13 mouse cellular contexts compared by ENCODE assay signal in the genomic region with DNA sequence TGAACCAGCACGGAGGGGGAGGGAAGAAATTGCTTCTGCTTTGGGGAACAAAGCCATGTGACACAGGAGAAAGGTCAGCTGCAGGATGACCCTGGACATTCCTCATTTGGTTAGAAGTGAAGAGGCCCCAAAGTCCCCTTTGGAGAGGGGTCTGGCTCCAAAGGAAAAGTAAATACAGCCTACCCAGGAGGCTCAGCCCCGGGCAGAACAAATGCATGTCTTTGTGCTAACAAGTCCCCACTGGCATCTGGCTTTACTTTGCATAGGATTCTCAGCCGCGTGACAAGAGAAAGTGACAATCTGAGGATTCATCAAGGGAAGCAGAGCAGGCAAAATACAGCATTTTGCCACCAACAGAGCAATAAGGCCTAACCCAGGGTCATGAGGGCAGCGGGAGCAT. TPM values are rescaled to one million over a fixed set of nuclear protein-coding genes. Genes with fewer than 3 reads are reported as not detected.
DNase-seq lines count a peak whose midpoint lies in the region; ATAC-seq and TF ChIP-seq lines count a peak whose summit lies in the region.
"Had no signal": no experiment of that assay in that cellular context is flagged by ENCODE, and none has a peak within 500 bp of the region (broad histone marks: within the 10 kb centered on the region; RNA-seq: fewer than 3 reads in every experiment).

No protein-coding gene starts in this region.

- H3K4me1 ChIP-seq in embryonic facial prominence, embryonic 10.5 days: peaks cover 82% of the 10 kb centered on the region
- peaks cover 16% of the 10 kb centered on the region for H3K4me1 ChIP-seq in hindbrain, embryonic 16.5 days (ENCODE audit: control insufficient read depth, insufficient read depth, low read depth, low read length)
- peaks cover 70% of the 10 kb centered on the region for H3K4me1 ChIP-seq in neural tube, embryonic 12.5 days

- intact Hi-C loops in left cerebral cortex, adult 2 months (cut with DNase I): no loop called here

- no peak for TF ChIP-seq CTCF in left cerebral cortex, adult 2 months (IDR thresholded peaks at IDR 0.05)

- H3K4me2 ChIP-seq in hindbrain, embryonic 16.5 days (ENCODE audit: low read length): no peak overlapping the region
- peak overlapping the region; percentile 25; the same call in 1 of the 2 replicates for H3K4me2 ChIP-seq in neural tube, embryonic 12.5 days (replicated peaks)
- H3K4me2 ChIP-seq: forebrain, embryonic 15.5 days had no signal

- peak; percentile 35; the same call in 1 of the 2 replicates for ATAC-seq in hindbrain, embryonic 16.5 days
- ATAC-seq in neural tube, embryonic 12.5 days (ENCODE audit: low FRiP score, low read depth): no peak
- ATAC-seq: forebrain, embryonic 15.5 days; intestine, postnatal 0 days had no signal

- peak; percentile 39 for DNase-seq in kidney, postnatal 10 days
- DNase-seq in kidney, adult 11 months: no peak
- peak; percentile 87 for DNase-seq in embryonic facial prominence, embryonic 10.5 days (ENCODE audit: low spot score)
- DNase-seq in cerebellum, adult 9-11 months: no peak
- DNase-seq in left cerebral cortex, adult 2 months (ENCODE audit: extremely low spot score in 1 of 2, low spot score in 2 of 2): no peak
- DNase-seq: adrenal gland, adult 2 months; cerebellum, adult 8-10 months; left cerebral cortex, postnatal 4 days had no signal

- under 1% methylated on average over 5 of the region's 5 CpGs for WGBS in embryonic facial prominence, embryonic 10.5 days
- WGBS in hindbrain, embryonic 16.5 days: 8% methylated on average over 5 of the region's 5 CpGs
- 2% methylated on average over 5 of the region's 5 CpGs for WGBS in neural tube, embryonic 12.5 days

- no peaks in the 10 kb centered on the region; the same call in 1 of the 2 replicates for H3K36me3 ChIP-seq in embryonic facial prominence, embryonic 10.5 days (replicated peaks)
- no peaks in the 10 kb centered on the region for H3K36me3 ChIP-seq in hindbrain, embryonic 16.5 days (ENCODE audit: control insufficient read depth, insufficient read depth, low read length)
- H3K36me3 ChIP-seq in neural tube, embryonic 12.5 days: no peaks in the 10 kb centered on the region
- H3K36me3 ChIP-seq: forebrain, embryonic 15.5 days had no signal

- no peak overlapping the region for H3K9ac ChIP-seq in hindbrain, embryonic 16.5 days (ENCODE audit: low read depth, low read length)
- H3K9ac ChIP-seq in neural tube, embryonic 12.5 days: 0 out of 2 replicates have a peak overlapping the region, but pooled peaks have one; percentile 1
- H3K9ac ChIP-seq: forebrain, embryonic 15.5 days had no signal

- H3K9me3 ChIP-seq in embryonic facial prominence, embryonic 10.5 days: no peaks in the 10 kb centered on the region
- H3K9me3 ChIP-seq in hindbrain, embryonic 16.5 days (ENCODE audit: control insufficient read depth, low read length): no peaks in the 10 kb centered on the region
- no peaks in the 10 kb centered on the region for H3K9me3 ChIP-seq in neural tube, embryonic 12.5 days
- H3K9me3 ChIP-seq: forebrain, embryonic 15.5 days had no signal

- H3K27ac ChIP-seq in embryonic facial prominence, embryonic 10.5 days (replicated peaks): peak overlapping the region; percentile 84
- H3K27ac ChIP-seq in hindbrain, embryonic 16.5 days (ENCODE audit: low read depth, low read length): peak overlapping the region; percentile 44; the same call in 1 of the 2 replicates
- H3K27ac ChIP-seq in neural tube, embryonic 12.5 days: no peak overlapping the region
- H3K27ac ChIP-seq in left cerebral cortex, adult 2 months: no peak overlapping the region
- H3K27ac ChIP-seq: forebrain, embryonic 15.5 days had no signal

- H3K4me3 ChIP-seq in embryonic facial prominence, embryonic 10.5 days: peak overlapping the region; percentile 14; the same call in 1 of the 2 replicates
- H3K4me3 ChIP-seq in hindbrain, embryonic 16.5 days (ENCODE audit: low read length): no peak overlapping the region
- H3K4me3 ChIP-seq in neural tube, embryonic 12.5 days: no peak overlapping the region
- no peak overlapping the region for H3K4me3 ChIP-seq in left cerebral cortex, adult 2 months
- H3K4me3 ChIP-seq: forebrain, embryonic 15.5 days; myocyte had no signal

- no peaks in the 10 kb centered on the region for H3K27me3 ChIP-seq in embryonic facial prominence, embryonic 10.5 days (replicated peaks; ENCODE audit: low read depth, poor library complexity, severe bottlenecking)
- no peaks in the 10 kb centered on the region for H3K27me3 ChIP-seq in hindbrain, embryonic 16.5 days (replicated peaks; ENCODE audit: control insufficient read depth, insufficient read depth, low read length)
- H3K27me3 ChIP-seq in neural tube, embryonic 12.5 days (replicated peaks): no peaks in the 10 kb centered on the region
- H3K27me3 ChIP-seq: forebrain, embryonic 15.5 days had no signal

RNA-seq across cellular contexts. Expression of gene Pknox2, which starts 54.1 kb away (rescaled TPM):
- 32.7 and 33.0 TPM in 2 replicates for polyA plus RNA-seq in embryonic facial prominence, embryonic 10.5 days (2016; fragmentation: Nextera tagmentation; extraction: Ambion mirVana)
- 32.2 and 38.8 TPM in 2 replicates for polyA plus RNA-seq in hindbrain, embryonic 16.5 days (2015; fragmentation: Nextera tagmentation; extraction: Ambion mirVana)
- 44.6 and 45.2 TPM in 2 replicates for polyA plus RNA-seq in neural tube, embryonic 12.5 days (2016; fragmentation: Nextera tagmentation; extraction: Ambion mirVana)
- 10 to 100 TPM; 79.1 to 84.5 TPM for total RNA-seq in left cerebral cortex, adult 2 months (2021)

Comparison
In these comparisons a context has a peak if more than half of its experiments do, and no peak if none do; other contexts are left out.
1. DNase-seq: peak in kidney, postnatal 10 days (single experiment) and embryonic facial prominence, embryonic 10.5 days (single experiment); none in kidney, adult 11 months (single experiment), cerebellum, adult 9-11 months (single experiment) and left cerebral cortex, adult 2 months (0 of 2).
2. H3K27ac ChIP-seq: peak in embryonic facial prominence, embryonic 10.5 days (single experiment) and hindbrain, embryonic 16.5 days (single experiment); none in neural tube, embryonic 12.5 days (single experiment) and left cerebral cortex, adult 2 months (single experiment).